Mouse (Mus musculus): Measurements from ENCODE around the gene Socs3.
A peak's percentile ranks its signal among the peaks of the same experiment; 100 is the strongest.

Socs3 gene

GRCm38 (mm10) chr11:117969945-117970872, at the start of gene Socs3:
Gene Socs3 (minus strand): TSS chr11:117970047.
- peak in 1 of 2 experiments; percentile 95 for DNase-seq (ENCODE audit: low spot score in 2 of 2)

GRCm38 (mm10) chr11:118018328-118018727, 48.5 kb upstream of the Socs3 start:
- no peak for DNase-seq (ENCODE audit: low spot score in 2 of 2)

GRCm38 (mm10) chr11:118015381-118016145, 45.7 kb upstream of the Socs3 start:
- DNase-seq (ENCODE audit: low spot score in 2 of 2): no peak

- DNase-seq (ENCODE audit: low spot score in 2 of 2): no peak
These were observed 44.6 kb upstream of the Socs3 start for GRCm38 (mm10) chr11:118014391-118014995.

GRCm38 (mm10) chr11:118013339-118013738, 43.5 kb upstream of the Socs3 start:
- DNase-seq (ENCODE audit: low spot score in 2 of 2): no peak

- DNase-seq (ENCODE audit: low spot score in 2 of 2): no peak
These were observed 42.7 kb upstream of the Socs3 start for GRCm38 (mm10) chr11:118012595-118012994.

- no peak for DNase-seq (ENCODE audit: low spot score in 2 of 2)
These were observed 40.2 kb upstream of the Socs3 start for GRCm38 (mm10) chr11:118009865-118010571.

- DNase-seq (ENCODE audit: low spot score in 2 of 2): no peak
These were observed 39.0 kb upstream of the Socs3 start for GRCm38 (mm10) chr11:118008843-118009242.

GRCm38 (mm10) chr11:118008144-118008805, 38.4 kb upstream of the Socs3 start:
- DNase-seq (ENCODE audit: low spot score in 2 of 2): no peak

- DNase-seq (ENCODE audit: low spot score in 2 of 2): no peak
These were observed 37.8 kb upstream of the Socs3 start for GRCm38 (mm10) chr11:118007460-118008143.

GRCm38 (mm10) chr11:118004217-118004616, 34.4 kb upstream of the Socs3 start:
- no peak for DNase-seq (ENCODE audit: low spot score in 2 of 2)

- no peak for DNase-seq (ENCODE audit: low spot score in 2 of 2)
These were observed 33.9 kb upstream of the Socs3 start for GRCm38 (mm10) chr11:118003718-118004117.

- no peak for DNase-seq (ENCODE audit: low spot score in 2 of 2)
These were observed 33.3 kb upstream of the Socs3 start for GRCm38 (mm10) chr11:118003176-118003575.

- DNase-seq (ENCODE audit: low spot score in 2 of 2): no peak
These were observed 30.8 kb upstream of the Socs3 start for GRCm38 (mm10) chr11:118000565-118001215.

GRCm38 (mm10) chr11:118000083-118000482, 30.2 kb upstream of the Socs3 start:
- DNase-seq (ENCODE audit: low spot score in 2 of 2): no peak

- no peak for DNase-seq (ENCODE audit: low spot score in 2 of 2)
These were observed 29.6 kb upstream of the Socs3 start for GRCm38 (mm10) chr11:117999260-117999934.

- no peak for DNase-seq (ENCODE audit: low spot score in 2 of 2)
These were observed 28.5 kb upstream of the Socs3 start for GRCm38 (mm10) chr11:117998356-117998755.

GRCm38 (mm10) chr11:117997085-117997484, 27.2 kb upstream of the Socs3 start:
- no peak for DNase-seq (ENCODE audit: low spot score in 2 of 2)

GRCm38 (mm10) chr11:117996066-117996465, 26.2 kb upstream of the Socs3 start:
- DNase-seq (ENCODE audit: low spot score in 2 of 2): no peak
